Mouse (Mus musculus): ENCODE results near the gene Tm6sf2.

- TF ChIP-seq GATA1 (IDR thresholded peaks at IDR 0.05; ENCODE audit: low read depth, low read length), result no peak
- no peak for TF ChIP-seq ZC3H11A (IDR thresholded peaks at IDR 0.05; ENCODE audit: low read depth, low read length)
- TF ChIP-seq RAD21 (IDR thresholded peaks at IDR 0.05; ENCODE audit: low read depth, low read length), result no peak
- TF ChIP-seq HCFC1 (IDR thresholded peaks at IDR 0.05; ENCODE audit: low read depth, low read length), result no peak
- TF ChIP-seq MXI1 (IDR thresholded peaks at IDR 0.05; ENCODE audit: low read depth, low read length), result no peak
- TF ChIP-seq TBP (IDR thresholded peaks at IDR 0.05; ENCODE audit: low read depth, low read length), result no peak
- no peak for TF ChIP-seq CHD1 (IDR thresholded peaks at IDR 0.05; ENCODE audit: low read depth, low read length)
- no peak for TF ChIP-seq POLR2A (IDR thresholded peaks at IDR 0.05; ENCODE audit: control insufficient read depth in 1 of 2, insufficient read depth in 1 of 2, low read depth in 1 of 2, low read length in 2 of 2, poor library complexity in 1 of 2)
- no peak for TF ChIP-seq MAX (IDR thresholded peaks at IDR 0.05; ENCODE audit: low read length)
- TF ChIP-seq E2F4 (IDR thresholded peaks at IDR 0.05; ENCODE audit: borderline replicate concordance, low read depth, low read length), result no peak
- TF ChIP-seq MYB (IDR thresholded peaks at IDR 0.05; ENCODE audit: low read depth, low read length), result no peak
- no peak for TF ChIP-seq TAL1 (IDR thresholded peaks at IDR 0.05; ENCODE audit: low read length)
These were observed 14.5 kb downstream of the Tm6sf2 start for GRCm38 (mm10) chr8:70087237-70087636.
